Mouse (Mus musculus) forebrain, embryonic 11.5 days (tissue): ENCODE results near the gene Enox1. TPM values are rescaled to one million over a fixed set of nuclear protein-coding genes. Genes with fewer than 3 reads are reported as not detected.

Experiments
- ATAC-seq: fragments of 200-750 bp; cut with Nextera tagmentation; replicated peaks from 2 replicates; pipeline ENCODE4 v1.8.0; 2017; ENCODE audit warnings: moderate TSS enrichment; ENCODE audit not compliant: low FRiP score
- DNase-seq: peaks from one replicate; pipeline ENCODE4 v3.0.0-alpha.2; 2017; ENCODE audit warnings: low spot score
- H3K27ac ChIP-seq: fragments of 300-500 bp; sonication (generic); 2 replicates; pipeline ENCODE4 v1.5.1; 2014; ENCODE audit warnings: low read depth, low read length
- H3K27me3 ChIP-seq: fragments of 300-500 bp; sonication (generic); 2 replicates; pipeline ENCODE4 v1.6.1; 2014; ENCODE audit warnings: mild to moderate bottlenecking, low read length, mixed read lengths; ENCODE audit not compliant: control insufficient read depth, insufficient read depth
- H3K36me3 ChIP-seq: fragments of 300-500 bp; sonication (generic); 2 replicates; pipeline ENCODE4 v1.6.1; 2014; ENCODE audit warnings: mild to moderate bottlenecking, low read length, moderate library complexity, mixed read lengths; ENCODE audit not compliant: control insufficient read depth, insufficient read depth
- H3K4me1 ChIP-seq: fragments of 300-500 bp; sonication (generic); replicated peaks from 2 replicates; pipeline ENCODE4 v1.6.1; 2014; ENCODE audit warnings: low read length, mixed read lengths; ENCODE audit not compliant: control insufficient read depth, insufficient read depth
- H3K4me2 ChIP-seq: fragments of 300-500 bp; sonication (generic); 2 replicates; pipeline ENCODE4 v1.6.1; 2014; ENCODE audit warnings: low read depth, mild to moderate bottlenecking, low read length, moderate library complexity, mixed read lengths; ENCODE audit not compliant: severe bottlenecking
- H3K4me3 ChIP-seq: fragments of 300-500 bp; sonication (generic); 2 replicates; pipeline ENCODE4 v1.5.1; 2014; ENCODE audit warnings: low read depth, low read length
- H3K9ac ChIP-seq: fragments of 300-500 bp; sonication (generic); 2 replicates; pipeline ENCODE4 v1.6.1; 2014; ENCODE audit warnings: low read length
- H3K9me3 ChIP-seq: fragments of 300-500 bp; sonication (generic); 2 replicates; pipeline ENCODE4 v1.6.1; 2016; ENCODE audit warnings: low read length, mixed read lengths; ENCODE audit not compliant: control insufficient read depth
- WGBS: fragments of 180-500 bp; shearing (Covaris S2); extraction: QIAGEN DNeasy Blood & Tissue Kit; methylation state at CpG from one replicate; pipeline ENCODE4 v1.1.7; 2014; 5-methylcytosine and 5-hydroxymethylcytosine counted together
- polyA plus RNA-seq: library from polyadenylated mRNA; unstranded; fragments of >200 nt; fragmentation: Nextera tagmentation; extraction: Ambion mirVana; gene quantifications from 2 replicates; pipeline ENCODE4 v1.2.1, GENCODE M21; 2014

Enox1 gene
- polyA plus RNA-seq, 1 experiment from 2014 or later, result 22.6 TPM

DNA sequence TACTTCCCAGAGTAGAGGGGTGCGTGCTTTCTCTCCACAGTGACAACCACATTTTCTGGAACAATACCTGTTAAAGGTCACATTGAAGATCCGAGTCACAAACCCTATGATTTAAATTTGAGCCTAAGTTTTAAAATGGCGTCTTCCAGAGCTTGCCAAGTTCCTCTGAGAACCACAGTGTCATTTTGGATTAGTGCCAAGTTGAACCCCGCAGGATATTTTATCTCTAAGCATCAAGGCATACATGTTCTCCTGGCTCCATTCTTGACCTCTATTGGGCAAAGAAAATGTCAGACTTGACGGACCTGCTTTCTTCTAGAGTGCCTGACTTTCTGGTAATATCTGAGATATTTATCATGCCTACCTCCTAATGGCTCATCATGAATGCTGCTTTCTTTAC is 282.9 kb downstream of the Enox1 start:
- Histone ChIP-seq H3K27me3 (no peaks in the 10 kb centered on the region), H3K9ac (no peak overlapping the region), H3K27ac (no peak overlapping the region), H3K4me2 (no peak overlapping the region), H3K4me3 (no peak overlapping the region), H3K4me1 (no peaks in the 10 kb centered on the region), H3K36me3 (no peaks in the 10 kb centered on the region), H3K9me3 (no peaks in the 10 kb centered on the region)
- 88% methylated on average over 5 of the region's 5 CpGs for WGBS
- DNase-seq (no peak), ATAC-seq (no peak)

DNA sequence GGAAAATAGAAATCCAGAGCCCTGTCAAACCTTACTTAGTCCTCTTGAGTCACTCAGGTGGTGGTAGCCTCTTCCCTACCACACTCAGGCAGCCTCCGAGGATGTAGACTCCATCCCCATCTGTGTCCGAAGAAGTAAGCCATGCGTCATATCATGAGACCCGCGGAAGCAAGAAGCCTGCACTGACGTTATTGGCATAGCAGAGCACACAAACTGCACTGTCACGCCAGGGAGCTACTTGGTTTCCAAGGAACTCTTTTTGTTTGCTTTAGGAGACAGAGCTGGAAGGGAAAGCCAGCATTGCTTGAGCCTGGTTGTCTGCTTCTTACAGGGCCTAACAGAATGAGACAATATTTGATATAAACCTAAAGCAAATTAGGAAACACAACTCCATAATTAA is 284.2 kb downstream of the Enox1 start:
- WGBS, result 90% methylated on average over 7 of the region's 7 CpGs
- ATAC-seq (no peak), DNase-seq (no peak)
- H3K4me2 ChIP-seq, result no peak overlapping the region
- H3K4me1 ChIP-seq, result no peaks in the 10 kb centered on the region
- H3K9ac ChIP-seq, result no peak overlapping the region
- no peaks in the 10 kb centered on the region for H3K36me3 ChIP-seq
- H3K27me3 ChIP-seq, result no peaks in the 10 kb centered on the region
- no peaks in the 10 kb centered on the region for H3K9me3 ChIP-seq
- no peak overlapping the region for H3K27ac ChIP-seq
- no peak overlapping the region for H3K4me3 ChIP-seq

DNA sequence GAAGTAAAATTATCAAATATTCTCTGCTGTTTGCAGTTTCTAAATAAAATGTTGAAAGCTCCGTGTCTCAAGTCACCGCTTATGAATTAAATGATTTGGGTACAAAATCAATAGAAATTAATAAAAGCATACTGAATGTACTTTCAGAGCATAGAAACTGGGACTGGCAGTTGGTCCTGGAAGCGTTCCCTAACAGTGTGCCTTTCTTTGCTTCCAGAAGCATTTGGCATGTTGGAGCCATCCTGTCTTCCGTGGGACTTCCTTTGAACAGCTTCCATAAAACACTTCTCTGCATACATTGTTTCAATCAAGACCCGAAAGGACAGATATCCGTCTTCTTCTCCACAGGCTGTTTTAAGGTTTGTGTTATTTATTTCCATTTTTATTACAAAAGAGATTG is 285.0 kb downstream of the Enox1 start:
- Histone ChIP-seq H3K4me1 (no peaks in the 10 kb centered on the region), H3K27ac (no peak overlapping the region), H3K4me3 (no peak overlapping the region), H3K9ac (no peak overlapping the region), H3K27me3 (no peaks in the 10 kb centered on the region), H3K4me2 (no peak overlapping the region), H3K9me3 (no peaks in the 10 kb centered on the region), H3K36me3 (no peaks in the 10 kb centered on the region)
- WGBS, result 91% methylated on average over 6 of the region's 6 CpGs
- DNase-seq (no peak), ATAC-seq (no peak)

DNA sequence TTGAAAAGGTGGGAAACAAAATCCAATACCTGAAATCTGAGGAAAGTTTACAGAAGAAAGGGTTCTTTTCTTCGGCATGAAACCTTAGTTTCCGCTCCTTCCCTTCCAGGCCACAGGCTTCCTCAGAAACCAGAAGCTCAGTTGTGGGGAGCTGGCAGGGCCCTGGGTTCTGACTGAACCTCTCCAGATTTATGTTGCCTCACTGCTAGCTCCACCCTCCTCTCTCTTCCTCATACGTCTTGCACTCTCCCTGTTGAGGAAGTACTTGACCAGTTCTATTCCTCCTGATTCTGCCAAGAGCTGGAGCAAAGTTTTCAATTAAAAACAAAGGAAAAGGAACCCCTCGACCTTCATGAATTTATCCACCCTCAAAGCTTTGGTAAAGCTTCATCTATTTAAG is 291.4 kb downstream of the Enox1 start:
- no peak overlapping the region for H3K4me3 ChIP-seq
- H3K27ac ChIP-seq, result no peak overlapping the region
- no peaks in the 10 kb centered on the region for H3K9me3 ChIP-seq
- H3K4me1 ChIP-seq, result no peaks in the 10 kb centered on the region
- no peaks in the 10 kb centered on the region for H3K27me3 ChIP-seq
- 84% methylated on average over 4 of the region's 4 CpGs for WGBS
- no peak overlapping the region for H3K4me2 ChIP-seq
- H3K36me3 ChIP-seq, result no peaks in the 10 kb centered on the region
- no peak for ATAC-seq
- no peak for DNase-seq
- no peak overlapping the region for H3K9ac ChIP-seq

DNA sequence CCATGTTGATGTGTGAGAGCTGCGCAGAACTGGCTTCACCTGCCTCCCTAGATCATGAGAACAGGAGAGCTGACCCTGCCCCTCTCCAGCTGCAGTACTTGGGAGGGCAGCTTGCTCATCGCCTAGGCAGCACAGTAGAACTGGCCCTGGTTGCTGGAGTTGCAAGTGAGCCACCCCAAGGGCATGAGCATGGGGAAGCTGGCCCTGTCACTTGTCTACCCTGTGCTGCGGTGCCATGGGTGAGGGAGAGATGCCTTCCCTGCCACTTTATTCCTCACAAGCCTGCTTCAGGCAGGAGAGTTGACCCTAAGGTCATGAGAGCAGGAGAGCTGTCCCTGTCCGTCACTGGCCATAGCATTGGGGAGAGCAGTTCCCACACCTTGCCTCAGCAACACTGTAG is 295.4 kb downstream of the Enox1 start:
- H3K4me2 ChIP-seq, result no peak overlapping the region
- H3K36me3 ChIP-seq, result no peaks in the 10 kb centered on the region
- H3K9me3 ChIP-seq, result no peaks in the 10 kb centered on the region
- no peak overlapping the region for H3K4me3 ChIP-seq
- H3K9ac ChIP-seq, result no peak overlapping the region
- ATAC-seq (no peak), DNase-seq (no peak)
- no peaks in the 10 kb centered on the region for H3K4me1 ChIP-seq
- 88% methylated on average over 4 of the region's 4 CpGs for WGBS
- H3K27me3 ChIP-seq, result no peaks in the 10 kb centered on the region
- H3K27ac ChIP-seq, result no peak overlapping the region

DNA sequence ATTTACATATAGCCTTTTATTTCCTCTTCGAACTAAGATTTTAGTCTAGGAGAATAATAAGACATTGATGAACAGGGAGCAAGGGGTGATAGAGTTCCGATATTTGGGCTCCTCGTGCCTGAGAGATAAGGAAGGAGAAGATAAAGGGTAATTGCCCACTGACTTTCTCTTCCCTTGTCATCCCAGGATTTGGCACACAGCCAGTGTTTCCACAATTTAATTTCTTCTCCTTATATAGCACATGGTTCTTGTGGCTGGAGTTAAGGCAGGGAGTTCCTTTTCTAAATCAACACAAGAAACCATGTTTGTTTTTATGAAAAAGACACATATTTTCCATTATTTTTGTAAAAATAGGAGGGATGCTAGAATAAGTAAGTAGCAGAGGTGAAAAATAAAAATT is 299.5 kb downstream of the Enox1 start:
- no peaks in the 10 kb centered on the region for H3K27me3 ChIP-seq
- no peaks in the 10 kb centered on the region for H3K36me3 ChIP-seq
- 89% methylated on average over 3 of the region's 3 CpGs for WGBS
- no peak overlapping the region for H3K27ac ChIP-seq
- no peak overlapping the region for H3K4me3 ChIP-seq
- H3K9ac ChIP-seq, result no peak overlapping the region
- DNase-seq (no peak), ATAC-seq (no peak)
- H3K9me3 ChIP-seq, result no peaks in the 10 kb centered on the region
- H3K4me1 ChIP-seq, result no peaks in the 10 kb centered on the region
- H3K4me2 ChIP-seq, result no peak overlapping the region

DNA sequence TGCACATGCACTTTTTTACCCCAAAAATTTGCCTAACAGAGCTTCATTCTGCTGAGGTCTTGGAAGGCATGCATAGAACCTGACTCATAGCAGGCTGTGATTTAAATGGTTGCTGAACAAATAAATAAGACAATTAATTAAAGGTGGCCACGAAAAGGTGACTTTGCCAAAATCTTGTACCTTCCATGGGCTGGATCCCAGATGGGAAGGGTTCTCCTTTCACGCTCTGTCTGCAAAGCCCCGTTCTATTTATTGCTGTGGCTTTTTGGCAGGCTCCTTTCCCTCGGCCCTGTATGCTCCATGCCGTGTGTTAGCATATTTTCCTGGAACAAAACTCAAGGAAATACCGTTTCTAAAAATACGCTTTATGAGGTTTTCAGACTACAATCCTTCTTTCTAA is 300.3 kb downstream of the Enox1 start:
- Histone ChIP-seq H3K9me3 (no peaks in the 10 kb centered on the region), H3K4me3 (no peak overlapping the region), H3K27ac (no peak overlapping the region), H3K27me3 (no peaks in the 10 kb centered on the region), H3K4me1 (no peaks in the 10 kb centered on the region), H3K4me2 (no peak overlapping the region), H3K9ac (no peak overlapping the region), H3K36me3 (no peaks in the 10 kb centered on the region)
- 87% methylated on average over 7 of the region's 7 CpGs for WGBS
- ATAC-seq (no peak), DNase-seq (no peak)

DNA sequence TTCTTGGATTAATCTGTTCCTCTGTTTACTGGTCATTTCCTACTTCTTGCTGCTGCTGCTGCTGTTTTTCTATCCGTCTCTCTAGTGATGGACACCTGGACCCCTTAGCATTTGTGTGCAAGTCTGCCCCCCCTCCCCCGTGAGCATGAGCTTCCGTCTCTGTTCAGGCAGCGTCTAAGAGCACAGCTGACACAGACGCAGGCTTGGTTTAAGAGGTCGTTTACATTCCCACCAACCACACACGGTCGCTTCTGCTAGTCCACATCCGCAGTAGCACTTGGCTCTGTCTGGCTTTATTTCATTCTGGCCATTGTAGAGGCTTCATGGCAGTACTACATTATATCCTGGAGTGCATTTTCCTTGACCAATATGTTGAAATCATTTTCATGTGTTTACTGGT is 301.7 kb downstream of the Enox1 start:
- ATAC-seq, result no peak
- Histone ChIP-seq H3K36me3 (no peaks in the 10 kb centered on the region), H3K27ac (no peak overlapping the region), H3K4me1 (no peaks in the 10 kb centered on the region), H3K4me3 (no peak overlapping the region), H3K9ac (no peak overlapping the region), H3K27me3 (no peaks in the 10 kb centered on the region), H3K4me2 (no peak overlapping the region), H3K9me3 (no peaks in the 10 kb centered on the region)
- no peak for DNase-seq
- 50% methylated on average over 9 of the region's 9 CpGs for WGBS

DNA sequence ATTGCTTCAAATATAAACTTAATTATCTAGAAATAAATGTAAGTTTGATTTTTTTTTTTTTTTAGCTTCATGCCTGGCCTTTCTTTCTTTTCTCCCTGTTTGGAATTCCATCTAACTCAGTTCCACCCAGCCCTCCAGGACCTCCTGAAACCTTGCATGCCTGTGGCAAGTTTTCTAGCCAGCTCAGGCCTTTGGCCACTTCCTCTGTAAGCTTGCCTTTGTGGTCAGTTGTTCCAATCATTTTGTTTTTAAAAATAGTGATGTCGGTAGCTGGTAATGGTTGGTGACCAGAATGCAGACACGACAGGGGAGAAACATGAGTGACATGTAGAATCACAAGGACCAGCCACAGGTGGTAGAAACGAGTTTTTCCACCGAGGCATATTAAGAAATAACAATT is 307.4 kb downstream of the Enox1 start:
- H3K27ac ChIP-seq, result no peak overlapping the region
- ATAC-seq, result no peak
- 89% methylated on average over 4 of the region's 4 CpGs for WGBS

More for the DNA sequence above, 307.4 kb downstream of the Enox1 start:
- H3K9ac ChIP-seq, result no peak overlapping the region
- no peaks in the 10 kb centered on the region for H3K4me1 ChIP-seq
- H3K9me3 ChIP-seq, result no peaks in the 10 kb centered on the region
- H3K4me3 ChIP-seq, result no peak overlapping the region
- no peak overlapping the region for H3K4me2 ChIP-seq
- H3K27me3 ChIP-seq, result no peaks in the 10 kb centered on the region
- no peaks in the 10 kb centered on the region for H3K36me3 ChIP-seq
- DNase-seq, result no peak
